Mouse (Mus musculus) C2C12 (cell line): Measurements from ENCODE around the gene Tln1. TPM values are rescaled to one million over a fixed set of nuclear protein-coding genes. Genes with fewer than 3 reads are reported as not detected.

Experiments
- H3K27me3 ChIP-seq: one replicate; pipeline ENCODE4 v1.6.1; 2011; ENCODE audit not compliant: control insufficient read depth, insufficient read depth, insufficient read length
- H3K36me3 ChIP-seq: one replicate; pipeline ENCODE4 v1.6.1; 2011; ENCODE audit not compliant: control insufficient read depth, insufficient read depth
- H3K4me3 ChIP-seq: one replicate; pipeline ENCODE4 v1.5.1; 2011; ENCODE audit warnings: mild to moderate bottlenecking, control low read depth; ENCODE audit not compliant: poor library complexity, insufficient read depth, severe bottlenecking
- H3K79me2 ChIP-seq: one replicate; pipeline ENCODE4 v1.6.1; 2011; ENCODE audit not compliant: control insufficient read depth, insufficient read depth
- H3K79me3 ChIP-seq: one replicate; pipeline ENCODE4 v1.6.1; 2011; ENCODE audit warnings: low read depth, control low read depth
- H3ac ChIP-seq: one replicate; pipeline ENCODE3; 2011; ENCODE audit warnings: low read depth; ENCODE audit not compliant: control insufficient read depth, insufficient read length
- CEBPB ChIP-seq: IDR thresholded peaks from one replicate; pipeline ENCODE4 v1.6.1; 2011; ENCODE audit warnings: low read depth, mild to moderate bottlenecking, control low read depth, moderate library complexity
- CTCF ChIP-seq: IDR thresholded peaks from one replicate; pipeline ENCODE4 v1.5.1; 2011; ENCODE audit not compliant: control insufficient read depth, insufficient read depth, insufficient read length
- FOSL1 ChIP-seq: IDR thresholded peaks from one replicate; pipeline ENCODE4 v1.8.0; 2011; ENCODE audit warnings: mild to moderate bottlenecking, low read length; ENCODE audit not compliant: poor library complexity, insufficient read depth, severe bottlenecking
- MAX ChIP-seq: IDR thresholded peaks from one replicate; pipeline ENCODE4 v1.6.1; 2011; ENCODE audit warnings: mild to moderate bottlenecking, control low read depth
- MYOD1 ChIP-seq: IDR thresholded peaks from one replicate; pipeline ENCODE4 v1.6.1; 2011; ENCODE audit warnings: low read depth; ENCODE audit not compliant: control insufficient read depth, insufficient read length
- MYOG ChIP-seq: IDR thresholded peaks from one replicate; pipeline ENCODE4 v1.6.1; 2011; ENCODE audit not compliant: control insufficient read depth, insufficient read length; ENCODE audit errors: extremely low read depth
- USF1 ChIP-seq: IDR thresholded peaks from one replicate; pipeline ENCODE4 v1.6.1; 2011; ENCODE audit warnings: low read depth, mild to moderate bottlenecking, control low read depth, moderate library complexity
- polyA plus RNA-seq: library from polyadenylated mRNA; unstranded; fragments of >200 nt; fragmentation: generic; extraction: Trizol; gene quantifications from one replicate; pipeline ENCODE4 v1.2.1, GENCODE M21; 2012; ENCODE audit warnings: missing spikeins

Gene Tln1
- polyA plus RNA-seq, 1 experiment: 158 TPM

DNA sequence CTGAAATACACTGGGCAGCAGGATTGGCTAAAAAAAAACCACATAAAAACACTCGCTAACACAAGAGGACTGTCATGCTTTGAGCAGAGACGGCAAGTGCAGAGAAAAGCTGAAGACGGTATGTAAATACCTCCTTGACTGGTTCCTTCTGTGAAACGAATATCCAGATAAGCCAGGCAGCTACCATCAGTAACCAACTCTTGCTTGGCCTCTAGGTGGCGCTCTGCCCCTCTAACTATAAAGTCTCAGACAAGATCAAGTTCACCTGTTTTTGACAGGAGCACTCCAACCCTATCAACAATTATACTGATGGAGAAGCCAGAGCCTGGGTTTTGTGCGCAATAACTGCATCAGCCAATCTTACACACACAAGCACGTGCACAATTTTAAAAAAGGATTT, 31.9 kb downstream of the Tln1 start:
- no peaks in the 10 kb centered on the region for H3K79me2 ChIP-seq
- TF ChIP-seq MAX (no peak), MYOG (no peak), FOSL1 (no peak), MYOD1 (no peak), CTCF (peak; percentile 44)
- no peaks in the 10 kb centered on the region for H3K79me3 ChIP-seq
- no peak overlapping the region for H3K4me3 ChIP-seq
- peaks cover 58% of the 10 kb centered on the region for H3K36me3 ChIP-seq
- H3K27me3 ChIP-seq: no peaks in the 10 kb centered on the region
- no peak overlapping the region for H3ac ChIP-seq

DNA sequence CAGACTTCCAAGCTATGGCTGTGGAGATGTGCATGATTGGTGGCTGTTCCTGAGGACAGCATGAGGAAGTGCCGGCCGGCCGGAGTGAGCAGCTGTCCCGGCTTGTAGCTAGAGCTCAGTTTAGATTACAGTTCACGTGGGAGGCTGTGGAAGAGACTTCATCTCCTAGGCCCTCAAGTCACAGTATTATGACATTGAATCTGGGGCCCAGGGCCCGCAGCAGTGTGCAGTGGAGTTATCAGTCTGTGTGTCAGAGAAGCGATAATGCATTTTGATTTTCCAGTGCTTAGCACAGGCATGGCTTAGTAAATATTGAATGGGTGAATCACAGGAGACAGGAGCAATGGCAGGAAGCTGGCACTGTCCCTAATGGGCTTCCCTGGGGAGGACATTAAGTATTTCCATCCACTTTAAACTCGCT, 32.4 kb downstream of the Tln1 start:
- H3K79me3 ChIP-seq: no peaks in the 10 kb centered on the region
- TF ChIP-seq CTCF (no peak), FOSL1 (no peak), MYOG (no peak), MYOD1 (no peak), MAX (no peak), USF1 (no peak), CEBPB (no peak)
- H3K27me3 ChIP-seq: no peaks in the 10 kb centered on the region
- H3ac ChIP-seq: no peak overlapping the region
- no peak overlapping the region for H3K4me3 ChIP-seq
- H3K79me2 ChIP-seq: no peaks in the 10 kb centered on the region
- H3K36me3 ChIP-seq: peaks cover 53% of the 10 kb centered on the region

DNA sequence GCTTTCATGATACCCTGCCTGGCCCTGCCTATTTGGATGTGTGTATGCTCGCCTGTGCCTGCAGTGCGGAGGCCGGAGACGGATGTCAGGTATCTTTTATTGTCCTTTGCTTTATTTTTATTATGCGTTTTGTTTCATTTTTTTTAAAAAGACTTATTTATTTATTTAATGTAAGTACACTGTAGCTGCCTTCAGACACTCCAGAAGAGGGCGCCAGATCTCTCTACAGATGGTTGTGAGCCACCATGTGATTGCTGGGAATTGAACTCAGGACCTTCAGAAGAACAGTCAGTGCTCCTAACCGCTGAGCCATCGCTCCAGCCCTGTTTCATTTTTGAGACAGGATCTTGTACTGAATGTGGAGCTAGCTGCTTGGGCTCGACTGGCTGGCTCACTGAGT, 34.0 kb downstream of the Tln1 start:
- peaks cover 39% of the 10 kb centered on the region for H3K36me3 ChIP-seq

DNA sequence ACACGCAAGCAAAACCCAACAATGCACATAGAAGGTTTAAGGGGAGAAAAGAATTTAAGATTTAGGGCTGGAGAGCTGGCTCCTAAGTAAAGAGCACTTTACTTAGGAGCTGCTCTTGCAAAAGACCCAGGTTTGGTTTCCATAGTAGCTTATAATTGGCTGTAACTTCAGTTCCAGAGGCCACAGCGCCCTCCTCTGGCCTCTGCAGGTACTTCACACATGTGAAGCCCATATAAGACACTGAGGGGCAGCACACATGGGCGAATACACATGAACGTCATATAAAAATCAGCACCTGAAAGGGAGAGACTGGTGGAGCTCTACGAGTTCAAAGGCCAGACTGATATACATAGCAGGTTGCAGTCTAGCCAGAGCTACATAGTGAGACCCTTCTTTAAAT, 34.6 kb downstream of the Tln1 start:
- no peaks in the 10 kb centered on the region for H3K79me3 ChIP-seq
- H3K27me3 ChIP-seq: no peaks in the 10 kb centered on the region
- TF ChIP-seq CTCF (peak; percentile 18), USF1 (no peak)
- peaks cover 4% of the 10 kb centered on the region for H3K79me2 ChIP-seq
- no peak overlapping the region for H3K4me3 ChIP-seq
- no peak overlapping the region for H3ac ChIP-seq
- H3K36me3 ChIP-seq: peaks cover 33% of the 10 kb centered on the region

More for the DNA sequence above, 34.0 kb downstream of the Tln1 start:
- Histone ChIP-seq H3ac (no peak overlapping the region), H3K27me3 (no peaks in the 10 kb centered on the region), H3K4me3 (no peak overlapping the region), H3K79me2 (no peaks in the 10 kb centered on the region), H3K79me3 (no peaks in the 10 kb centered on the region)
- no peak for TF ChIP-seq CEBPB
- no peak for TF ChIP-seq MYOG
- TF ChIP-seq USF1: no peak
- TF ChIP-seq MYOD1: no peak
- no peak for TF ChIP-seq CTCF
- TF ChIP-seq MAX: no peak
- TF ChIP-seq FOSL1: no peak

DNA sequence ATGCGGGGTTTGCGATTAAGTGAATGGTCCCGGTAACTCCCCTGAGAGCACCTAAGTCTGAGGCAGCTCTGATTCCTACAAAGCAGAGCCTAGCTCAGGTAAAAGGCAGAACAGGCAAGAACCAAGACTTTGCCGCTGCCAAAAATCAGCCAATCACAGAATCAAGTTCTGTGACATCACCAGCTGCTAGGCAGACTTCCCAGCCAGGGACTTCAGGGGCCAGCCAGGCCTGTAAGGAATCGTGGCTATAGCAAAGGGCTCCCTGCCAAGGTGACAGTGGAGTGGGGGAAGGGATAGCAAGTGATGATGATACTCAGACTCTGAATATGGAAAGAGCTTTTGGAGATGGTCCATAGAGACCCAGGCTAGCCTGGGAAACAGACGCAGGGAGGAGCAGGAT, 42.5 kb downstream of the Tln1 start:
- Histone ChIP-seq H3K36me3 (peaks cover 53% of the 10 kb centered on the region), H3K27me3 (no peaks in the 10 kb centered on the region)
- TF ChIP-seq CEBPB: no peak
- no peak for TF ChIP-seq FOSL1
- no peak for TF ChIP-seq USF1
- no peak for TF ChIP-seq MYOG
- no peak for TF ChIP-seq MYOD1
- no peak for TF ChIP-seq CTCF
- TF ChIP-seq MAX: no peak

DNA sequence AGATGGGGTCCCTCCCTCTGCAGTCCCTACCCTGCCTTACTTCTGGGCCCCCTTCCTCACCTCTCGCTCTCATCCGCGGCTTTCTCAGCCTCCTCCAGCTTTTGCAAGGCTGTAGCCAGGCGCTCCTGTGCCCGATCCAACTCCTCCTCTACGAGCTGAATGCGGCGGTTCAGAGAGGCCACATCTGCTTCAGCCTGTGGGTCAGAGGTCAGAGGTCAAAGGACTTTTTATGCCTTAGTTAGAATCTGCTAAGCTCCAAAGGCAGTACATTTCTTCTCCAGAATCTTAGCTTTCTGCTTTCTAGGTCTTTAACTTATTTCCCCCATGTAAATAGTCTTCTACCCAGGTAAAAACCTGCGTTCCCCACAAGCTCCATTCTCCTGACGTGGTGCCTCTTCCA, 42.9 kb downstream of the Tln1 start:
- Histone ChIP-seq H3ac (peak overlapping the region; percentile 1), H3K79me2 (peaks cover 47% of the 10 kb centered on the region), H3K79me3 (peaks cover 11% of the 10 kb centered on the region), H3K27me3 (no peaks in the 10 kb centered on the region), H3K36me3 (peaks cover 57% of the 10 kb centered on the region), H3K4me3 (no peak overlapping the region)
- TF ChIP-seq FOSL1 (no peak), MYOG (no peak), CTCF (no peak), USF1 (no peak), MYOD1 (no peak), CEBPB (no peak), MAX (no peak)

More for the DNA sequence above, 42.5 kb downstream of the Tln1 start:
- H3K4me3 ChIP-seq: no peak overlapping the region
- peaks cover 47% of the 10 kb centered on the region for H3K79me2 ChIP-seq
- H3ac ChIP-seq: no peak overlapping the region
- peaks cover 11% of the 10 kb centered on the region for H3K79me3 ChIP-seq
